Mouse (Mus musculus) forebrain, embryonic 10.5 days (tissue): ENCODE measurements around the gene Mospd3. TPM values are rescaled to one million over a fixed set of nuclear protein-coding genes. Genes with fewer than 3 reads are reported as not detected.

Experiments
- DNase-seq: peaks from one replicate; pipeline ENCODE4 v3.0.0-alpha.2; 2017; ENCODE audit warnings: low spot score; ENCODE audit errors: extremely low spot score
- H3K27ac ChIP-seq: fragments of 300-500 bp; sonication (generic); 2 replicates; pipeline ENCODE4 v1.5.1; 2016; ENCODE audit warnings: mild to moderate bottlenecking
- H3K27me3 ChIP-seq: fragments of 300-500 bp; sonication (generic); 2 replicates; pipeline ENCODE4 v1.6.1; 2016; ENCODE audit warnings: mild to moderate bottlenecking; ENCODE audit not compliant: poor library complexity, severe bottlenecking
- H3K36me3 ChIP-seq: fragments of 300-500 bp; sonication (generic); replicated peaks from 2 replicates; pipeline ENCODE4 v1.6.1; 2016; ENCODE audit warnings: mild to moderate bottlenecking, moderate library complexity
- H3K4me1 ChIP-seq: fragments of 300-500 bp; sonication (generic); 2 replicates; pipeline ENCODE4 v1.6.1; 2016
- H3K4me3 ChIP-seq: fragments of 300-500 bp; sonication (generic); 2 replicates; pipeline ENCODE4 v1.5.1; 2016; ENCODE audit warnings: mild to moderate bottlenecking, moderate library complexity
- H3K9me3 ChIP-seq: fragments of 300-500 bp; sonication (generic); 2 replicates; pipeline ENCODE4 v1.6.1; 2016; ENCODE audit warnings: mild to moderate bottlenecking, moderate library complexity
- WGBS: fragments of 180-500 bp; shearing (Covaris S2); methylation state at CpG from one replicate; pipeline ENCODE4 v1.1.7; 2016; 5-methylcytosine and 5-hydroxymethylcytosine counted together
- polyA plus RNA-seq: library from polyadenylated mRNA; unstranded; fragments of >200 nt; fragmentation: Nextera tagmentation; extraction: Ambion mirVana; gene quantifications from 2 replicates; pipeline ENCODE4 v1.2.1, GENCODE M21; 2016

Mospd3 gene
- polyA plus RNA-seq, 1 experiment from 2014 or later = 15.1 TPM

GRCm38 (mm10) chr5:137566416-137566815, 34.4 kb downstream of the Mospd3 start:
- Histone ChIP-seq H3K4me1 (peaks cover 11% of the 10 kb centered on the region; the same call in 1 of the 2 replicates), H3K27me3 (no peaks in the 10 kb centered on the region), H3K36me3 (no peaks in the 10 kb centered on the region), H3K27ac (no peak overlapping the region), H3K4me3 (no peak overlapping the region), H3K9me3 (no peaks in the 10 kb centered on the region)
- DNase-seq = no peak
- WGBS = 91% methylated on average over 5 of the region's 5 CpGs

DNA sequence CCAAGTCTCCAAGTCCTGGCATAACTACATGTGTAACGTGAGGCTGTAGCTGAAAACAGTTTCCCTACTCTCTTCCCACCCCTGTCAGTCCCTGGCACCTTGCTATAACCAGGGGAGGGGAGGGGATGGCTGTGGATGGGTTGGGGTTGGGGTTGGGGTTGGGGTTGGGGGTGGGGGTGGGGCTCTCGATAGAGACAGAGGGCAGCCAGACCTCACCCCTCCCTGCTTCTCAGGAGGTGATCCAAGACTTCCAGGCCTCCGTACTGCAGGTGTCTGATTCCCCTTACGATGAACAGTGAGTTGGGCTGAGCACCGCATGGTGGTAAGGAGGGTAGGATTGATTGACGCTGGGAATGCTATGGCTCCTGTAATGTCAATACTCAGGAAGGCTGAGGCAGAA, 35.1 kb downstream of the Mospd3 start:
- Histone ChIP-seq H3K27me3 (no peaks in the 10 kb centered on the region), H3K36me3 (no peaks in the 10 kb centered on the region), H3K9me3 (no peaks in the 10 kb centered on the region), H3K27ac (no peak overlapping the region), H3K4me1 (peaks cover 11% of the 10 kb centered on the region; the same call in 1 of the 2 replicates), H3K4me3 (no peak overlapping the region)
- WGBS = 76% methylated on average over 6 of the region's 6 CpGs
- no peak for DNase-seq

DNA sequence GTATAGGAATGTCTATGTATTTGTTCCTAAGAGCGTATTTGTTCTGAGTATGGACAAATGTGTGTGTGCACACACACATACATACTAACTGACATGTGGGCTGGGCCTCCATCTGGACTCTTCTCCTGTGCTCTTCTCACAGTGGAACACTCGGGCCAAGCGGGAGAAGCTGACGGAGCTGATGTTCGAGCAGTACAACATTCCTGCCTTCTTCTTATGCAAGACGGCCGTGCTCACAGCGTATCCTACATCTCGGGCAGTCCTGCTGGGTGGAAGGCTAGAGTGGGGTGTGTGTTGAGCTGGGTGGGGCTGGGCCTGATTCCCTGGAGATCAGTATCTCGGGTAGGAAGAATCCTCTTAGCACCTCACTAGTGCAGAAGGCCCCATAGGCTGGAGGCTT, 37.9 kb downstream of the Mospd3 start:
- 79% methylated on average over 10 of the region's 10 CpGs for WGBS
- no peaks in the 10 kb centered on the region for H3K36me3 ChIP-seq
- DNase-seq = no peak
- no peak overlapping the region for H3K27ac ChIP-seq
- H3K4me1 ChIP-seq = no peaks in the 10 kb centered on the region
- H3K27me3 ChIP-seq = no peaks in the 10 kb centered on the region
- no peaks in the 10 kb centered on the region for H3K9me3 ChIP-seq
- no peak overlapping the region for H3K4me3 ChIP-seq

- H3K27me3 ChIP-seq = no peaks in the 10 kb centered on the region
- H3K4me3 ChIP-seq = no peak overlapping the region
- H3K36me3 ChIP-seq = no peaks in the 10 kb centered on the region
- no peak overlapping the region for H3K27ac ChIP-seq
- no peaks in the 10 kb centered on the region for H3K4me1 ChIP-seq
- H3K9me3 ChIP-seq = no peaks in the 10 kb centered on the region
- 73% methylated on average over 6 of the region's 6 CpGs for WGBS
- DNase-seq = no peak
Observed at GRCm38 (mm10) chr5:137561556-137561955, 39.3 kb downstream of the Mospd3 start.

DNA sequence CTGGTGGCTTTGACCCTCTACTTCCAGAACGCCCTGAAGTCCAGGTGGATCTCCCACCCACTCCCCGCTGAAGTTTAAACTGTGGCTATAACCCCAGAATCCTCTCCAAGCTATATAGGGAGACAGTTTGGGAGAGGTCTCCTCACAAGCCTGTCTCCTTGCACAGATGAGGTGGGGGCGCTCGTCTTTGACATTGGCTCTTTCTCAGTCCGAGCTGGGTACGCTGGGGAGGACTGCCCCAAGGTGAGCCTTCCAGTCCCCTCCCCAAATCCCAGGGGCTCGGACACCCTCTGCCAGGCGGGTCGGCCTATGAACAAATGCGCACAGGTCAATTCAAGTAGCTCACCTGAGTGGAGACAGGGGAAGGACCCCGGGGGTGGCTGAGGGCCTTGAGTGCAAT, 47.0 kb downstream of the Mospd3 start:
- no peaks in the 10 kb centered on the region for H3K36me3 ChIP-seq
- H3K4me3 ChIP-seq = peak overlapping the region; percentile 45
- no peak overlapping the region for H3K27ac ChIP-seq
- peaks cover 20% of the 10 kb centered on the region for H3K27me3 ChIP-seq
- 44% methylated on average over 11 of the region's 11 CpGs for WGBS
- H3K4me1 ChIP-seq = peaks cover 11% of the 10 kb centered on the region
- DNase-seq = no peak
- H3K9me3 ChIP-seq = no peaks in the 10 kb centered on the region

DNA sequence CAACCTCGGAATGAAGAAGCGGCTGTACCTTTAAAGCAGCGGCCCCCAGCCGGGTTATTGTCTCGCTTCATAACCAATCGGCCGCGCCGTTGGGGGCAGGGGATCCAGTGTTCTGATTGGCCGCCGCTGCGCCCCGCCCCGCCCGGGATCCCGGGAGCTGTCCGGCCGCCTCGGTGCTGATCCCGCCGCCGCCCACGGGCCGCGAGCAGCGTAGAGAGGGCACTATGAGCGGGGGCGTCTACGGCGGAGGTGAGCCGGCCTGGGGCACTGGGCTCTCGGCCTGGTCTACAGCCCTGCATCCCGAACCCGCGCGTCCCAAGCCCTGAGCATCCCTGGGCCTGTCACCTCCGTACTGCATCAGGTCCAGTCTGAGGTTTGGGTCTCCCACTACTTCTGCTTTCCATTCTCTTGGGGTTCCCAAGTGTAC, 47.4 kb downstream of the Mospd3 start, which contains the start of gene Actl6b:
Actl6b (plus strand) TSS at position 107 of the 427 bp plus-strand sequence.
- Histone ChIP-seq H3K9me3 (no peaks in the 10 kb centered on the region), H3K4me3 (peak within 1 kb of the TSS; percentile 45), H3K4me1 (peaks cover 11% of the 10 kb centered on the region), H3K27me3 (peaks cover 20% of the 10 kb centered on the region), H3K36me3 (no peaks in the 10 kb centered on the region), H3K27ac (no peak within 1 kb of the TSS)
- peak; percentile 79 for DNase-seq
- whole genome bisulfite sequencing = 1% methylated on average over 37 of the region's 37 CpGs

- Histone ChIP-seq H3K27ac (no peak overlapping the region), H3K9me3 (no peaks in the 10 kb centered on the region), H3K4me1 (peaks cover 11% of the 10 kb centered on the region), H3K27me3 (peaks cover 20% of the 10 kb centered on the region), H3K4me3 (peak overlapping the region; percentile 45), H3K36me3 (no peaks in the 10 kb centered on the region)
- no peak for DNase-seq
- 26% methylated on average over 6 of the region's 6 CpGs for WGBS
Observed at GRCm38 (mm10) chr5:137553000-137553399, 47.9 kb downstream of the Mospd3 start.

DNA sequence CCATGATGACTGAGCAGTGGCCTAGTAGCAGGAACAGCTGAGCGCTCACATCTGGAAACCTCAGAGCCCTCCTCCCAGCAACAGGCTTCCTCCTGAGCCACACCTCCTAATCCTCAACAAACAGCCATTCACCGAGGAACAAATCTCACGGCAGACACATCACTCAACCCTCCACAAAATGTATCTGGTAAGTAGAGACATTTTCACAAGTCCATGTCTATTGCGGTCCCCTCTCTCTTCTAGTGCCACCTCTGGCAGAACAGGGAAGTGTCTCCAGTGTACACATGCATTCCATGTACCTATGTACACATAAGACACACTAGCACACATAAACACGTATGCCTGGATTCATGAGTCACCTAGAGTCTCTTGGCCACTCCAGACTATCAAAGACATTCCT, 49.7 kb downstream of the Mospd3 start:
- DNase-seq = no peak
- H3K4me3 ChIP-seq = no peak overlapping the region
- peaks cover 11% of the 10 kb centered on the region for H3K4me1 ChIP-seq
- H3K27me3 ChIP-seq = peaks cover 20% of the 10 kb centered on the region
- H3K27ac ChIP-seq = no peak overlapping the region
- no peaks in the 10 kb centered on the region for H3K9me3 ChIP-seq
- WGBS = 77% methylated on average over 5 of the region's 5 CpGs
- H3K36me3 ChIP-seq = no peaks in the 10 kb centered on the region

- H3K4me1 ChIP-seq = peaks cover 11% of the 10 kb centered on the region
- no peak for DNase-seq
- H3K4me3 ChIP-seq = no peak overlapping the region
- no peaks in the 10 kb centered on the region for H3K9me3 ChIP-seq
- peaks cover 16% of the 10 kb centered on the region for H3K27me3 ChIP-seq
- 90% methylated on average over 2 of the region's 2 CpGs for whole genome bisulfite sequencing
- H3K27ac ChIP-seq = no peak overlapping the region
- no peaks in the 10 kb centered on the region for H3K36me3 ChIP-seq
Observed at GRCm38 (mm10) chr5:137549840-137550239, 51.0 kb downstream of the Mospd3 start.

Other genes with a start within 250 kb of the Mospd3 start
- gene Zan, start 124.0 kb downstream of the Mospd3 start, polyA plus RNA-seq = 0.10 and 0.12 TPM in 2 replicates
- 56.1 and 59.4 TPM in 2 replicates for gene Pop7, start 98.5 kb downstream of the Mospd3 start, polyA plus RNA-seq
- 13.5 and 14.0 TPM in 2 replicates for gene Gigyf1, start 82.5 kb downstream of the Mospd3 start, polyA plus RNA-seq
- 2.9 and 4.8 TPM in 2 replicates for gene Epo, start 67.8 kb downstream of the Mospd3 start, polyA plus RNA-seq
- 287 and 288 TPM in 2 replicates for gene Gnb2, start 67.5 kb downstream of the Mospd3 start, polyA plus RNA-seq
- gene Actl6b, start 47.5 kb downstream of the Mospd3 start, polyA plus RNA-seq = 2.0 and 4.8 TPM in 2 replicates
- gene Tfr2, start 31.2 kb downstream of the Mospd3 start, polyA plus RNA-seq = 1.3 and 2.5 TPM in 2 replicates
- gene Pcolce, start 12.7 kb upstream of the Mospd3 start, polyA plus RNA-seq = 61.7 and 62.5 TPM in 2 replicates
- 0.09 and 0.26 TPM in 2 replicates for gene Fbxo24, start 27.9 kb upstream of the Mospd3 start, polyA plus RNA-seq
- 29.0 and 33.4 TPM in 2 replicates for gene Lrch4, start 28.1 kb upstream of the Mospd3 start, polyA plus RNA-seq
- gene Gm20605, start 28.1 kb upstream of the Mospd3 start, polyA plus RNA-seq = 11.7 and 14.0 TPM in 2 replicates
- gene Sap25, start 40.3 kb upstream of the Mospd3 start, polyA plus RNA-seq = 7.3 and 9.8 TPM in 2 replicates
- gene Irs3, start 44.7 kb upstream of the Mospd3 start, polyA plus RNA-seq = 0.31 and 0.42 TPM in 2 replicates
- 27.2 and 28.0 TPM in 2 replicates for gene Agfg2, start 83.7 kb upstream of the Mospd3 start, polyA plus RNA-seq
- 2.9 and 5.1 TPM in 2 replicates for gene Nyap1, start 140.5 kb upstream of the Mospd3 start, polyA plus RNA-seq
- 71.0 and 72.0 TPM in 2 replicates for gene Tsc22d4, start 144.7 kb upstream of the Mospd3 start, polyA plus RNA-seq
- gene Ppp1r35, start 177.8 kb upstream of the Mospd3 start, polyA plus RNA-seq = 47.5 and 49.2 TPM in 2 replicates
- 10.0 and 11.5 TPM in 2 replicates for gene Mepce, start 186.6 kb upstream of the Mospd3 start, polyA plus RNA-seq
- 12.9 and 14.8 TPM in 2 replicates for gene Zcwpw1, start 186.7 kb upstream of the Mospd3 start, polyA plus RNA-seq
- 0.43 and 0.58 TPM in 2 replicates for gene Pilra, start 235.2 kb upstream of the Mospd3 start, polyA plus RNA-seq